Mouse (Mus musculus): Measurements from ENCODE around the gene Fzd4. TPM values are rescaled to one million over a fixed set of nuclear protein-coding genes. Genes with fewer than 3 reads are reported as not detected.

The Fzd4 gene
- total RNA-seq (2021): 1 to 10 TPM; 4.9 to 5.1 TPM

DNA sequence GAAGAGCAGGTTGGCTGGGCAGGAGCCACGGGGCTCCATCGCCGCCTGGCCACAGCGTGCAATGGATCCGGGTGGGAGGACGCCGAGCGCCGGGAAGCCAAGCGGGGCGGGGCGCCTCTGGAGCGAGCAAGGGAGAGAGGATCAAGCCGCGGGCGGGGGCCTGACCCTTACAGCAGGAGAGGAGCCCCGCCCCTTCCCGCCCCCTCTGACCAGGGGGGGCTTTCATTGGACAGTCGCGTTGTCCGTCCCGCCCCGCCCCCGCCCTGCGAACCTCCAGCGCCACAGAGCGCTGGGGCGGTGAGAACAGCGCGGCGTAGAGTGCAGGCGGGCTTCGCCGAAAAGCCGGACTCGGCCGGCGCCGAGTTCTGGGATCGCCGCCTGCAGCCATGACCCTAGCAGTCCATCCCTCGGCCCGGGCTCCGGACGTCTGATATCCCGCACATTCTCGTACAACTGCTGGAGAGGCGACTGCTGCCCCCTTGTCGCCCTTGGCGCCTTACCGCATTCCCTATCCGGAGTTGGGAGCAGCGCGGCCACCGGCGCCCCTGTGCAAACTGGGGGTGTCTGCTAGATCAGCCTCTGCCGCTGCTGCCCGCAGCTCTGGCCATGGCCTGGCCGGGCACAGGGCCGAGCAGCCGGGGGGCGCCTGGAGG is at the start of gene Fzd4, which contains the start of gene Tmem135:
TSS of gene Fzd4 (plus strand) at position 275 of the 653 bp plus-strand sequence.
TSS of gene Tmem135 (minus strand) at position 142 of the 653 bp plus-strand sequence.
- intact Hi-C loops (cut with DNase I): no loop called here
- peak; percentile 95 for DNase-seq

GRCm38 (mm10) chr7:89355519-89356255 is 48.5 kb upstream of the Fzd4 start:
- intact Hi-C loops (cut with DNase I): no loop called here

GRCm38 (mm10) chr7:89356307-89356706 is 47.8 kb upstream of the Fzd4 start:
- intact Hi-C loops (cut with DNase I): no loop called here
- no peak for DNase-seq

More at GRCm38 (mm10) chr7:89355519-89356255, 48.5 kb upstream of the Fzd4 start:
- DNase-seq: no peak

DNA sequence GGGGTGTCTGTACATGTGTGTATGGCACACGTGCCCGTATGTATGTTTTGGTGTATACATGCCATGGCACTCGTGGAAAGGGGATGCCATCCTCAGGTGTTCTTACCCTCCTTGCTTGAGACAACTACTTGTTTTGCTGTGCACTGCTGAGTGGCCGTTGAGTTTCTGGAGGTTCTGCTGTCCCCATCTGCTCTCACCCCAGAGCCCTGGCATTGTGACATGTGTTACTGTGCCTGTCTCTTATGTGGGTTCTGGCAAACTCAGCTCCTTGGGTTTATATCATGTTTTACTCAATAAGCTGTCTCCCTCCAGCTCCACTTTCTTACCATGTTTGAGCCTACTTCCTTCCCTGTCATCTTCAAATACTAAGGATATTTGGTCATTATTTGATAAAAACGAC is 40.2 kb upstream of the Fzd4 start:
- DNase-seq: peak; percentile 7
- intact Hi-C loops (cut with DNase I): no loop called here

DNA sequence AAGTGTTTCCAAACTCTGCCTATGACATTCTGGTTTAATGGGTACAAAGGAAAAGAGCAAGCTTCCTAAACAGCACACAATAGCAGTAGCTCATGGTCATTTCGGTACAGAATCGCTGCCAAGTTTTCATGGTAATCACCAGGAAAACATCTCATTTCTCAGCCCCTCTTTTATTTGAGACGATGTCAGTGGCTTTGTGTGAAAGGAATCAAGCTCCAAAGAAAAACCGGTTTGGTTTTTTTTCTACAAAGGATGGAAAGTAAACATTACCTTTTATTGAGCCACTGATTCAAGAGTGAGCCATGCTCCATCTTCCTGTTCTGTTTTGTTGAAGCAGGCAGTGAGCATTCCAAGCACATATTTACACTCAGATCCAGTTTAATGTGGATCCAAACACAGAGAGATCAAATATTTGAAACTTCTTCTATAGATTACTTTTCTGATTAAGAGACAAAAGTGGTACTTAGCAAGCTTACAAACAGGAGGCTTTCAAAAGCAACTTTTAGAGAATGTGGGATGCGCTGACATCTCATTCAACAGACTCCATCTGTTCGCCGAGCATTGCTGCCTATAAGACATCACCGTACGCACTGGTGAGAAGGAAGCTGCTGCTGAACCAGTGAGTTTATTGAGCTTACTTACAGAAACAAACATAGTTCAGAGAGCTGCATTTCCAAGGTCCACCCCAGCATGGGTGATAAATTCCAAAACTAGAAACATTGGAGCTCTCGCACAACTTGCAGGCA is 38.8 kb upstream of the Fzd4 start:
- no peak for DNase-seq
- intact Hi-C loops (cut with DNase I): no loop called here

DNA sequence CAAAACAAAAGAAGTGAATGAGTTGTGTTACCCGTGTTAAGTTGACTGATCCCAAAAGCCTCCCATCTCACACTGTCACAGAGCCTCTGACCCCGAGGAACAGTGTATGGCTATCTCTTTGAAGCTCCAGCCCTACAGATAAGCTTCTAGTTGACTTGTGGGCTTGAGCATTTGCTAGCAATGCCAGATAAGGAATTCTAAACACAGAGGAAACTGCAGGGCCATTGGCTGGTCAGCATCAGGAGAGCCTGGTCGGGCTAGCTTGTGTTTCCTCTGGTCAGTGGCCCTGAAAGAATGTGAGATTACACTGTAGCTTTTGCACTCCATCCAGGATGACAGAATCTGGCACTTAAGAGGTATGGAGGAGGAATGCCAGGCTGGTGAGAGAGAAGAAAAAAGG is 36.5 kb upstream of the Fzd4 start:
- DNase-seq: no peak
- intact Hi-C loops (cut with DNase I): no loop called here

GRCm38 (mm10) chr7:89370086-89370485 is 34.1 kb upstream of the Fzd4 start:
- intact Hi-C loops (cut with DNase I): no loop called here
- DNase-seq: no peak

DNA sequence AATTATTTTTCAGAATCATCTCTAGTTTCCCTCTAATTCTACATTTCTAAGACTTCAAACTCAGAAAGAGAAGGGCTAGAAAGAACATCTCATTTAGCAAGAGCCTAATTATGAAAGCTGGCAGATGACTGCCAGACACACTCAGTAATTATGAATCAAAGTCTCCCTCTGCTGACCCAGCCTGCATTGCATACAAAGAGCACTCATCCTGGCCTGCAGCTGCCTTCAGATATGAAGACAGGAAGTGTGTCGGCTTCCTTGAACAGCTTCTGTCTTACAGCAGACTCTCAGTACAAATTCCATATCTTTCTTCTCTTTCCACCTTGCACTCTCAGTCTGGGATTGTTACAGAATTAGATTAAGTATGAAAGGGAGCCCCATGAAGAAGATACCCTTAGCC is 33.2 kb upstream of the Fzd4 start:
- intact Hi-C loops (cut with DNase I): no loop called here
- peak; percentile 12 for DNase-seq

DNA sequence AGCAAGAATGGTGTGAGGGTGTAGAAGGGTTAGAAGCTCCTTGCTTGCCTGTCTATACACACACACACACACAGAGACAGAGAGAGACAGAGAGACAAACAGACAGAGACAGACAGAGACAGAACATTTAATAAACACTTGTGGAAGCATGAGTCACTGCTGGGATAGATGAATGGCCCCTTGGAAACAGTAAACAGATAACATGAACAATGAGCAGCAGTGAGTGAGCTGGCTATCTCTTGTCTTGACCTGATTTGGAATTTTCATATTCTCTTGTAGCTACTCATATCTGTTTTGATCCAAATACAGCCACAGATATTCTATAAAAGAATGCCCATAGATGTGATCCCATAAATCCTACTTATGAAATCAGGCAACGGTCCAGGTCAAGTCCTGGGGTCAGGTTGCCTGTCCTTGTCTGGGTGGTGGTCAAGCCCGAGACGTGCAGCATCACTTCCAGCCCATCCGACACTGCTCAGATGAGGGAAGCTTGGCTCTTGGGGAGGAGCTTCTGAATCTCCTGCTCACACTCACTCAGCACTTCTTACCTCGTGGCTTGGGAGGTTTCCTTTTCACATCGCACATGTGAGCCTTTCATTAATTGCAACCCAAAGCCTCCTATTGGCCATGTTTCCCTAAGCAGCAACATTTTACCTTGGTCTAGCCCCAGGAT is 32.4 kb upstream of the Fzd4 start:
- intact Hi-C loops (cut with DNase I): no loop called here
- DNase-seq: no peak

DNA sequence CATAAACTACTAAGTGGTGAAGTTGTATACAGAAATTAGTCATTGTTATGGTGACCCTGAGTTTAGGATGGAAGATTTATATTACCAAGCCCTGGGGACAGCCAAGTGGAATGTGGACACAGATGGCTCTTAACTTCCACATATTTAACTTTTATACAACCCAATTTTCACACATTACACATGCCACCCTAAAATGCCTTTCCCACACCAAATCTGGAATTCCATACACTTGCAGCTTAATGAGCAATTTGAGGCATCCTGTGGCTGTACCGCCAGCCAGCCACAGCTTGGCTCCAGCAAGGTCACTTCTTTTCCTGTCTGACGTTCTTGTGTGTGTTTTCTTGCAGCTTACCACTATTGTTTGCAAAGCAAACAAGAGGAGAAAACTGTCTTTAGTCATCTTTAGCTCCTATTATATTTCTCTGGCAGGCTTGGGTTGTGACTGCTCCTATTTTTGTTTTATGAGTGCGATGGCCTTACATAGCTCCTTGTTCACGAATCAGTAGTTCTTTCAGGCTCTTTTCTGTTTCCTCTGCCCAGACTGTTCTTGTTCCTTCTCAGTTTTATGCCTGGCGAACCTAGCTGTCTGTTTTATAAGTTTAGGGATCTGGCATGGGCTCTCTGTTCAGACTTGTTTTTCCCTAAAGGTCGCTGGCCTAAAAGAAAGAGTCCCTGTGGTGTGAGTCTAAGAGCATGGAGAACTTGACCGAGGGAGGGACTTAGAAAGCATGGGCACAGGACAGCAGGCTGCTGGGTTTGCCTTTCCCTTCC is 23.0 kb upstream of the Fzd4 start:
- intact Hi-C loops (cut with DNase I): no loop called here
- no peak for DNase-seq

DNA sequence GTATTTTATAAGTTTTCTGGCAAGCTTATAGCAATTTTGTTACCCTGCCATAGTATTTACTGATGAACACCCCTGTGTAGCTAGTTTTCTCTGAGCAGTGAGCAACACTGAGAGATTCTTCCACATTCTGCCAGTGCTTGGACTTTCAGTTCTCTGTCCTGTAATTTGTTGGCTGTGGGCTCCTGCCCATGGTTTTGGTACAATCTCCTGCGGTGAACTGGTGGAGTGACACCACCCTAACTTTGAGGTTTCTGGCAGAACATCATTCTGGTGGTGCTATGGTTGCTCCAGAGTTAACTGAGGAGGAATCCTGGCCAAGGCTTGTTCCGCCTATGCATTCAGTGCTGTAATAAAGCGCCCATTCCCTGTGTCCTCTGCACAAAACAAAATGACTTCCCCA is 21.3 kb upstream of the Fzd4 start:
- intact Hi-C loops (cut with DNase I): no loop called here
- no peak for DNase-seq

DNA sequence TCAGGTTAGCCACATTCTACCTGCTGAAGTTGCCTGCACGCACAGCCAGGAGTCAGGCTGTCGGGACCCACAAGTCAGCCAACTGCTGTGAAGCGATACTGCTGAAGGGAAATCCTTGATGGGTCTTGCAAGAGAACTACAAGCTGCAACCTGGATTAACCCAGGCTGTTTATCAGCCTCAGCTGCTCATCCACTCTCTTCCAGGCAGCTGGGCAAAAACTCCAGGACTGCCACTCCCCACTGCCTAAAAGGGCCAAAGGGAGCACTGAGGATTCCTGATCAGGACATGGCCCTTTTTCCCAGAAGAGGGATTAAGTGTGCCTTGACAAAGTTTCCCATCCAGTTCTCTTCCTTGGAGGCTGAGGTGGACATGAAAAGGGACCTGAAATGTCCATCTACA is 15.2 kb upstream of the Fzd4 start:
- intact Hi-C loops (cut with DNase I): no loop called here
- DNase-seq: no peak

DNA sequence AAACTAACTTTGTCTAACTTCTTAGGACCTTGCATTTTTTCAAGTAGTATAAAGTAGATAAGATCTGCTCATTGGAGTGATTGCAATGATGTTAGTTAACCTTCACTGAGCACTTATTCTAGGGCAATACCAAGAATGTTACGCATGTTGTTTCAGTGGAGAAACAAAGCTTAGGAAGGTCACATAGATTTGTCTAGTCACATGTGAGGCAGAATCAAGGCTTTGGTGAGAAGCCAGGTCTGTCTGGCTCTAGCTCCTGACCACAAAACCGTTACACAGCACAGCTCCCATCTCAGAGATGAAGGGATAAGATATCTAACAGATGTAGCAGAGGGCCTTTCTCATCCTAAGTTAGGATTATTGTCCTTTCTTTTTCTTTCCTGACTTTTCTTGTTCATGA is 13.5 kb upstream of the Fzd4 start:
- no peak for DNase-seq
- intact Hi-C loops (cut with DNase I): no loop called here

GRCm38 (mm10) chr7:89391281-89391680 is 12.9 kb upstream of the Fzd4 start:
- intact Hi-C loops (cut with DNase I): no loop called here
- DNase-seq: no peak

- no peak for DNase-seq
- intact Hi-C loops (cut with DNase I): no loop called here
Observed at GRCm38 (mm10) chr7:89391831-89392230, 12.3 kb upstream of the Fzd4 start.

DNA sequence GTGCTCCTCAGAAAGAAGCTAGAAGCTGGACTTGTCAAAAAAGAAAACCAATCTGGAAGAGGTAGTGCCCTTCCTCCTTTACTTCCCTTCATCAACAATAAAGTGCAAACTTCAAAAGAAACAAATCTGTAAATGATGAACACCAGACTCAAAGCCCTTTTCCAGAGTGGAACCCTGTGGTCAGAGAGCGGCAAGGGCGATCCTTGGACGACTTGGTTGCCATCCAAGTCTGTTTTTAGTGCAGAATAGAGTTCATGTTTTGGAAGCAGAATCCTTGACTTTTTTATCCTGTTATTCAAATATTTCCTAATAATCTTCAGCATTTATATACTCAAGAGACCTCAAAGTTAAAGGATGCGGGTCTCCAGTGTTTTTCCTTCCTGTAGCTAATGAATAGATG is 11.8 kb upstream of the Fzd4 start:
- intact Hi-C loops (cut with DNase I): no loop called here

DNA sequence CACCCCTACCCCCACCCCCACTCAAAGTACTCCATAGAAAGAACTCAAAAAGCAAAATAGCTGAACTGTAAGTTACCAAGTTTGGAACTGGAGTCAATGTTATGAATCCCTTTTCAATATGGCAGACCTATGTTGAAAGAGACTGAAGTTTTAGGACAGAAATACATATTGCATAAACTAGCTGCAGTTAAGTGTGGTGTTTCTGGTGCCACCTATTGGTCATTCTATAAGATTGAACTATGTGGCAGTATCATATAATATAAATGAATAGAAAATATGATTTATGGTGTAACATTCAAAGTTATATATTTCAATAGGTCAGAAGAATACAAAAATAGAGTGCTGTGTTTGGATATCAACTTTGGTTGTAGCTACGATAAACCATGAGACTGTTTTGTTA is 11.3 kb upstream of the Fzd4 start:
- no peak for DNase-seq
- intact Hi-C loops (cut with DNase I): no loop called here

More for the DNA sequence above, 11.8 kb upstream of the Fzd4 start:
- DNase-seq: no peak

DNA sequence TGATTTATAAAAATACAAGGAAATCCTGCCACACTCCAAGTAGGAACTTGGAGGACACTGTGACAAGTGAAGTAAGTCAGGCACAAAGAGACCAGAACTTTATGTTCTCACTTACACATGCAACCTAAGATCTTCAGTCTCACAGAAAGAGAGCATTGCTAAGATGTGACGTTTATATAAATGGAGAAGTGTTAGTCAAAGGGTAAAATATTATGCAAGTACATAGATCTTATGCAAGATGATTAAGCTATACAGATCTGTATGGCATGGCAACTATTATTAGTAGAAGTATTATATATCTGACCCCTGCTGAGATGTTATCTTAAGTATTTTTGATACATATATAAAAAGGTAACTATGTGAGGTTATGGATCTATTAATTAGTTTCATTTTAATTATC is 8.8 kb upstream of the Fzd4 start:
- no peak for DNase-seq
- intact Hi-C loops (cut with DNase I): no loop called here

DNA sequence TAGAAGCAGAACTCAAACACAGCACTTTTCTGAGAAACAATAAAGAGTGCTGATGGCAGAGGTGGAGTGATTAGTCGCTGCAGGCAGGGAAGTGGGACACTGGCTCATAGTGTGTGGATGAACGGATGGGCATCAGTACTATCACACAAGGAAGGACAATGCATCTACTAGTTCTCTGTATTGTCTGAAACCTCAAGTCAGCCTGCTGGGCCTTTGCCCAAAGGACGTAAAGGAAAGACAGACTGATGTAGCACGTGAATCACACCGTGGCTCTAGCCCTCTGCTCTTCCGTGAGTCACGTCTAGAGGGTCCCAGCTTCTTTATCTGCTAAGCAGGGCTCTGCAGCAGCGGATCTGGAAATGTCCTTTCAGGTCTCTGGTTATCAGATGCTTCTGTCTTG is 7.8 kb upstream of the Fzd4 start:
- intact Hi-C loops (cut with DNase I): no loop called here
- no peak for DNase-seq

DNA sequence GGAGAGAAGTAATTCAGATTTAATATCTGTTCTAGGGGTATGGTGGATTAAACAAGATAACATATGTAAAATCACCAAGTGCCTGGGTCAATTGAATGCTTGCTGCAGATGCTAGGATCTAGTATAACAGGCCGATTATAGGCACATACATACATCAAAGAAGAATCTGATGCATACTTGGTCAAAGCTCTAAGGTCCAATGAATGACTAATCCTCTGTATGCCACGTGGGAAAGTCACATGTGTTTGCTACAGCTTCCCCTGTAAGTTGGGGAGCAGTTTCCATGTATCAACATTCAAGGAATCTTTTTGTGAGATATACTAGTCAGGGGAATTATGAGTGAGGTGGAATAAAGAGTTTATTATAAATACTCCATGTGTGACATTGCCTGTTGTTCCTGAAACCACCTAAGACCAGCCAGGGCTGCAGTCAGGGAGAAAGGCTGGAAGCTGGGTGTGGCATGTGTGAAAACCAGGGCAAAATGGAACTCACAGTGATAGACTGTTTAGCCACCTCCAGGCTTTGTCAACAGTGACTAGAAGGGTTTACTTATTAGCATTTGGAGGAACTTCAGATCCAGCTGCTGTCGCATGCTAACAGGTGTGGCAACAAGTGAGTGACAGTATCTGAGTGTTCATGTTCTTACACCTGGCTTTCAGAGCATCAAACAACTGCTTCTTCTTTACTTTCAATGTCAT is 6.2 kb upstream of the Fzd4 start:
- no peak for DNase-seq
- intact Hi-C loops (cut with DNase I): no loop called here

All from left cerebral cortex, postnatal 4 days (tissue).